Mouse (Mus musculus) myocyte (in vitro differentiated cells): ENCODE results near the gene Ank3. TPM values are rescaled to one million over a fixed set of nuclear protein-coding genes. Genes with fewer than 3 reads are reported as not detected.

ENCODE experiments used
- H3K27me3 ChIP-seq: one replicate; pipeline ENCODE4 v1.6.1; 2011; ENCODE audit not compliant: control insufficient read depth, insufficient read depth, insufficient read length
- H3K36me3 ChIP-seq: one replicate; pipeline ENCODE4 v1.6.1; 2011; ENCODE audit not compliant: control insufficient read depth, insufficient read depth
- H3K4me2 ChIP-seq: one replicate; pipeline ENCODE4 v1.6.1; 2011; ENCODE audit warnings: low read depth, control low read depth
- H3K4me3 ChIP-seq: one replicate; pipeline ENCODE4 v1.5.1; 2011; ENCODE audit warnings: mild to moderate bottlenecking, control low read depth, moderate library complexity
- H3K79me2 ChIP-seq: one replicate; pipeline ENCODE4 v1.6.1; 2011; ENCODE audit not compliant: control insufficient read depth, insufficient read depth
- H3ac ChIP-seq: one replicate; pipeline ENCODE4 v1.6.1; 2011; ENCODE audit not compliant: control insufficient read depth, insufficient read length
- CEBPB ChIP-seq: IDR thresholded peaks from 2 replicates; pipeline ENCODE4 v1.6.1; 2011; ENCODE audit warnings: mild to moderate bottlenecking, moderate library complexity; ENCODE audit not compliant: poor library complexity, insufficient read depth, severe bottlenecking
- E2F4 ChIP-seq: IDR thresholded peaks from one replicate; pipeline ENCODE4 v1.6.1; 2011; ENCODE audit warnings: mild to moderate bottlenecking, control low read depth, moderate library complexity; ENCODE audit not compliant: insufficient read depth
- MAX ChIP-seq: IDR thresholded peaks from one replicate; pipeline ENCODE4 v1.6.1; 2011; ENCODE audit warnings: low read depth, mild to moderate bottlenecking, control low read depth
- MYOD1 ChIP-seq, 3 experiments: IDR thresholded peaks; one replicate each; pipeline ENCODE4 v1.6.1; 2011; ENCODE audit warnings: control low read depth in 2 of 3, low read depth in 2 of 3, mild to moderate bottlenecking in 2 of 3, moderate library complexity in 1 of 3; ENCODE audit not compliant: insufficient read length in 2 of 3, control insufficient read depth in 1 of 3
- MYOG ChIP-seq, 3 experiments: IDR thresholded peaks; one replicate each; pipeline ENCODE4 v1.6.1; 2011; ENCODE audit warnings: control low read depth in 2 of 3, low read depth in 2 of 3, mild to moderate bottlenecking in 2 of 3; ENCODE audit not compliant: insufficient read length in 2 of 3, control insufficient read depth in 1 of 3, insufficient read depth in 1 of 3
- POLR2A ChIP-seq: IDR thresholded peaks from one replicate; pipeline ENCODE4 v1.6.1; 2011; ENCODE audit warnings: low read depth, mild to moderate bottlenecking, control low read depth, moderate library complexity; ENCODE audit not compliant: insufficient read length
- POLR2AphosphoS2 ChIP-seq: IDR thresholded peaks from one replicate; pipeline ENCODE4 v1.6.1; 2011; ENCODE audit warnings: low read depth, control low read depth; ENCODE audit not compliant: insufficient read length
- REST ChIP-seq: IDR thresholded peaks from one replicate; pipeline ENCODE4 v1.6.1; 2011; ENCODE audit warnings: mild to moderate bottlenecking, control low read depth, moderate library complexity; ENCODE audit not compliant: insufficient read depth, insufficient read length
- SRF ChIP-seq: IDR thresholded peaks from one replicate; pipeline ENCODE4 v1.6.1; 2011; ENCODE audit warnings: low read depth; ENCODE audit not compliant: control insufficient read depth, insufficient read length
- TCF12 ChIP-seq: IDR thresholded peaks from one replicate; pipeline ENCODE4 v1.6.1; 2011; ENCODE audit warnings: mild to moderate bottlenecking, control low read depth; ENCODE audit not compliant: poor library complexity, insufficient read depth, severe bottlenecking
- TCF3 ChIP-seq: IDR thresholded peaks from one replicate; pipeline ENCODE4 v1.6.1; 2011; ENCODE audit warnings: low read depth, control low read depth; ENCODE audit not compliant: insufficient read length
- USF1 ChIP-seq: IDR thresholded peaks from one replicate; pipeline ENCODE4 v1.6.1; 2011; ENCODE audit warnings: low read depth, mild to moderate bottlenecking, control low read depth, moderate library complexity
- polyA plus RNA-seq: library from polyadenylated mRNA; unstranded; fragments of >200 nt; fragmentation: generic; extraction: Trizol; gene quantifications from one replicate; pipeline ENCODE4 v1.2.1, GENCODE M21; 2012; ENCODE audit warnings: missing spikeins

Gene Ank3
- polyA plus RNA-seq, 1 experiment: 5.5 TPM

DNA sequence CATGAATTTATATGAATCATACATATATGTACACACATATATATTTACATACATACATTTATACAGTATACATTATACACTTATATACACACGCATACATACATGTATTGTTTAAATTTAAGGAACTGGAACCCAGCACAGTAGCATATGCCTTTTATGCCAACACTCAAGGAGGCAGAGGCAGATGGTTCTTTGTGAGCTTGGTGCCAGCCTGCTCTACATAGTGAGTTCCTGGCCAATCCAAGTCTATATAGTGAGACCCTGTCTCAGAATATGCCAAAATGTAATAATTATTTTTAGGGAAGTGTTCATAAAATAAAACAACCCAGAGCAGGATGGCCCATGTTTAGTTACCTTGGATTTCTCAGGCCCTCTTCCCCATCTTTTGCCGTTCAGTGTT lies 581.1 kb downstream of the Ank3 start:
- H3K79me2 ChIP-seq: no peaks in the 10 kb centered on the region
- no peak overlapping the region for H3ac ChIP-seq
- H3K36me3 ChIP-seq: no peaks in the 10 kb centered on the region
- H3K4me2 ChIP-seq: no peak overlapping the region
- H3K27me3 ChIP-seq: no peaks in the 10 kb centered on the region
- TF ChIP-seq POLR2AphosphoS2: no peak
- TF ChIP-seq MYOG (IDR thresholded peaks at IDR 0.05; ENCODE audit: control insufficient read depth in 1 of 3, insufficient read depth in 1 of 3, insufficient read length in 2 of 3, low read depth in 2 of 3): no peak
- no peak for TF ChIP-seq TCF3
- H3K4me3 ChIP-seq: no peak overlapping the region

DNA sequence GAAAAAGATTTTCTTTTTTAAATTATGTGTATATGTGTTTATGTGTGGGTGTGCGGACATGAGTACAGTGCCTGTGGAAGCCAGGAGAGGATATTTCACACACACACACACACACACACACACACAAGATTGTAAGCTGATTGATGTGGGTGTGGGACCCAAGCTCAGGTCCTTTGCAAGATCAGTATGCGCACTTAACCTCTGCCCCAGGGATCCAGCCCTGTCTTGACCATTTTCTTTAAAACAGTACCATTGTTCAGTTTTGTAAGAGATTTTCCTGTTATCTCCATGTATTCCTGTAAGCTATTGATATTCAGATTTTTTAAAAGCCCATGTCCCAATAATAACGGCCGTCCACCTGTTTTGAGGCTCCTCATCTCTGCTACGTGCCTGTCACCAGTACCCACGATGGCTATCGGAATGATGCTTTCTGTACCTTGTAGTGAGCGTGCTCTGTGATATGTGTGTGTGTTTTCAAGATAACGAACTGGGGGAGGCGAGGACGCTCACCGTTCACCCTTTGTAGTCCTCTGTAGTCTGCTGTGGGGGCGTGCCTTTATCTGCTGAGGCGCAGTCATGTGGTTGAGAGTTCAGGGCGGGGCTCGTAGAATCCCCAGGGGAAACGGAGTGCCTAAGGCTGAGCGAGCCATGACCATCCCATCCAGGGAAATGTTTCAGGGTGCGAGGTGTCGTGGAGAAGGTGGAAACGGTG lies 583.0 kb downstream of the Ank3 start:
- H3K79me2 ChIP-seq: no peaks in the 10 kb centered on the region
- TF ChIP-seq POLR2AphosphoS2 (no peak), SRF (no peak), TCF12 (no peak), E2F4 (no peak), REST (no peak), MYOG (IDR thresholded peaks at IDR 0.05; ENCODE audit: control insufficient read depth in 1 of 3, insufficient read depth in 1 of 3, insufficient read length in 2 of 3, low read depth in 2 of 3) (no peak), POLR2A (no peak)
- H3K27me3 ChIP-seq: no peaks in the 10 kb centered on the region
- H3K4me2 ChIP-seq: no peak overlapping the region
- no peaks in the 10 kb centered on the region for H3K36me3 ChIP-seq
- no peak overlapping the region for H3ac ChIP-seq
- H3K4me3 ChIP-seq: no peak overlapping the region

DNA sequence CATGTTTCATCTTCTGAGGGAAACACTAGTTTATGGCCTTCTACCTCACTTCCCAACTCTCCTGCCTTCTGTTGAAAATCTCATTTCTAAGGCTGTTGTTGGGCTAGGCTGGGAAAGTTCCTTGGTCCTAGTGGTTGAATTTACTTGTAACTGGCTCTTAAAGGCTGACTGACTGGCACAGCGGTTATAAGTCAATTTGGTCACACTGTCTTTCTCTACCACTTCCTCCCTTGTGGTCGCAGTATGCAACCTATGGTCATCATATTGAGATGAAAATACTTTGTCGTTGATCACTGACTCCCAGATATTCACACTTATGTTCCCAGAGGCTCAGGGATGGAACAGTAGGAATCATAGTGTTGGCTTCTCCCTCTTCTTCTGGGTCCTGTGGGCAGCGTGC lies 584.1 kb downstream of the Ank3 start:
- Histone ChIP-seq H3K36me3 (no peaks in the 10 kb centered on the region), H3K4me2 (no peak overlapping the region)
- TF ChIP-seq POLR2A: no peak

DNA sequence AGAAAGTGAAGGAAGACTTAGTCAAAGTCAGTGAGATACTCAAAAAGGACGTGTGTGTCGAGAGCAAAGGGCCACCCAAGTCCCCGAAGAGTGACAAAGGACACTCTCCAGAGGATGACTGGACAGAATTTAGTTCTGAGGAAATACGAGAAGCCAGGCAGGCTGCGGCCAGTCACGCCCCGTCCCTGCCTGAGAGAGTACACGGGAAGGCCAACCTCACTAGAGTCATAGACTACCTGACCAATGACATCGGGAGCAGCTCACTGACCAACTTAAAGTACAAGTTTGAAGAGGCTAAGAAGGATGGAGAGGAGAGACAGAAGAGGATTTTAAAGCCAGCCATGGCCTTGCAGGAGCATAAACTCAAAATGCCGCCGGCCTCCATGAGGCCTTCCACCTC lies 588.9 kb downstream of the Ank3 start:
- Histone ChIP-seq H3K4me3 (no peak overlapping the region), H3K4me2 (no peak overlapping the region), H3K27me3 (no peaks in the 10 kb centered on the region), H3K79me2 (no peaks in the 10 kb centered on the region), H3ac (no peak overlapping the region), H3K36me3 (no peaks in the 10 kb centered on the region)
- TF ChIP-seq MYOG (IDR thresholded peaks at IDR 0.05; ENCODE audit: control insufficient read depth in 1 of 3, insufficient read depth in 1 of 3, insufficient read length in 2 of 3, low read depth in 2 of 3): no peak
- no peak for TF ChIP-seq SRF
- TF ChIP-seq USF1: no peak
- no peak for TF ChIP-seq TCF3
- no peak for TF ChIP-seq REST
- TF ChIP-seq CEBPB: no peak
- no peak for TF ChIP-seq E2F4

More for the DNA sequence above, 584.1 kb downstream of the Ank3 start:
- Histone ChIP-seq H3K79me2 (no peaks in the 10 kb centered on the region), H3ac (no peak overlapping the region), H3K4me3 (no peak overlapping the region), H3K27me3 (no peaks in the 10 kb centered on the region)

DNA sequence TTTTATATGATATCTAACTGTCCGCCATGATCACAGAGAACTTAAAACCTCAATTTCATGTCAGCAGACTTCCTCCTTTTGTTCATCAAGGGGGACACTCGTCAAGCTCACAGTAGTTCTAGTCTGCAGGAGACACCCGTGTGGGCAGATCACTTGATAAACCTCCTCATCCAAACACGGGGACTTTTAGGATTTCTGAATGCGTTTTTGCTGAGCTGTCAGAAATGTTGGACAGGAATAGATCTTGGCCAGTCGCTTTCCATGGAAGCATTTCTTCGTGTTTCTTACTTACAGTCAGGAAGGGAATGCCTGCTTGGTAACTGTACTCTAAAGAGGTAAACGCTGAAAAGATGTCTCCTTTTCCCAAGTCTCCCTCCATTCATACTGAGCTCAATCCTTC lies 598.5 kb downstream of the Ank3 start:
- Histone ChIP-seq H3ac (no peak overlapping the region), H3K36me3 (no peaks in the 10 kb centered on the region), H3K27me3 (no peaks in the 10 kb centered on the region), H3K79me2 (no peaks in the 10 kb centered on the region), H3K4me2 (no peak overlapping the region), H3K4me3 (no peak overlapping the region)
- no peak for TF ChIP-seq TCF12
- TF ChIP-seq POLR2AphosphoS2: no peak
- TF ChIP-seq TCF3: no peak
- TF ChIP-seq MYOD1 (IDR thresholded peaks at IDR 0.05; ENCODE audit: control insufficient read depth in 1 of 3, insufficient read length in 2 of 3, low read depth in 2 of 3): no peak
- TF ChIP-seq MAX: no peak
- TF ChIP-seq MYOG (IDR thresholded peaks at IDR 0.05; ENCODE audit: control insufficient read depth in 1 of 3, insufficient read depth in 1 of 3, insufficient read length in 2 of 3, low read depth in 2 of 3): no peak
- no peak for TF ChIP-seq USF1
- no peak for TF ChIP-seq POLR2A
- no peak for TF ChIP-seq SRF
- no peak for TF ChIP-seq E2F4
- TF ChIP-seq CEBPB: no peak
- no peak for TF ChIP-seq REST

DNA sequence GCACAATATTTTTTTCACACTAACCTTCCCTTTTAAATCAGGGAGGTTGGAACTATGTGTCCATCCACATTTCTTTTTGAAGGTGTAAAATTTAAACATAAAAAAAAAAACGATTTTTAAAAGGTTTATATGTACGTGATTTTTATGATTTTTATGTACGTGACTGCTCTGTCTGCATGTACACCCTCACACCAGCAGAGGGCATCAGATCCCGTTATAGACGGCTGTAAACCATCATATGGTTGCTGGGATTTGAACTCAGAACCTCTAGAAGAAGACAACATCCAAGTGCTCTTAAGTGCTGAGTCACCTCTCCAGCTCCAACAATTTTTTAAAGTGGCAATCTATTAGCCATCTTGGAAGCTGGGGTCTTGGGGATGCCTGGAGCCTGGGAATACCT lies 605.5 kb downstream of the Ank3 start:
- TF ChIP-seq MAX (no peak), TCF12 (no peak), REST (no peak), E2F4 (no peak), TCF3 (no peak), USF1 (no peak), SRF (no peak), MYOD1 (IDR thresholded peaks at IDR 0.05; ENCODE audit: control insufficient read depth in 1 of 3, insufficient read length in 2 of 3, low read depth in 2 of 3) (no peak), POLR2AphosphoS2 (no peak), POLR2A (no peak), MYOG (IDR thresholded peaks at IDR 0.05; ENCODE audit: control insufficient read depth in 1 of 3, insufficient read depth in 1 of 3, insufficient read length in 2 of 3, low read depth in 2 of 3) (no peak), CEBPB (no peak)
- no peaks in the 10 kb centered on the region for H3K36me3 ChIP-seq

More for the DNA sequence above, 605.5 kb downstream of the Ank3 start:
- Histone ChIP-seq H3K79me2 (no peaks in the 10 kb centered on the region), H3ac (no peak overlapping the region), H3K27me3 (no peaks in the 10 kb centered on the region), H3K4me3 (no peak overlapping the region), H3K4me2 (no peak overlapping the region)
